Mouse (Mus musculus) layer of hippocampus, postnatal 36 days (tissue): ENCODE results near the gene Cep170. TPM values are rescaled to one million over a fixed set of nuclear protein-coding genes. Genes with fewer than 3 reads are reported as not detected.

Experiments used
- DNase-seq, 2 experiments: peaks; one replicate each; pipeline ENCODE4 v3.0.0; 2022
- total RNA-seq, 2 experiments: library from RNA; stranded (reverse); gene quantifications; 2 replicates each; pipeline ENCODE4 v1.2.3; 2021

Cep170 gene
- total RNA-seq, 2 experiments from 2014 or later, result 104 to 110 TPM

- DNase-seq, result no peak
Measured at GRCm38 (mm10) chr1:176824611-176825010, 10.7 kb upstream of the Cep170 start.

- DNase-seq, result no peak
Measured at GRCm38 (mm10) chr1:176823889-176824288, 10.0 kb upstream of the Cep170 start.

GRCm38 (mm10) chr1:176822949-176823348 lies 9.1 kb upstream of the Cep170 start:
- no peak for DNase-seq

GRCm38 (mm10) chr1:176821929-176822328 lies 8.1 kb upstream of the Cep170 start:
- DNase-seq, result no peak

- no peak for DNase-seq
Measured at GRCm38 (mm10) chr1:176818763-176819162, 4.9 kb upstream of the Cep170 start.

- no peak for DNase-seq
Measured at GRCm38 (mm10) chr1:176818147-176818546, 4.3 kb upstream of the Cep170 start.

- DNase-seq, result no peak
Measured at GRCm38 (mm10) chr1:176816728-176817127, 2.9 kb upstream of the Cep170 start.

GRCm38 (mm10) chr1:176814591-176815062 lies 760 bp upstream of the Cep170 start, which contains the start of gene Sdccag8:
Gene Sdccag8 (plus strand): TSS chr1:176814660.
- DNase-seq, result peak; percentile 92 to 95

- DNase-seq, result peak; percentile 77 to 78
Measured at GRCm38 (mm10) chr1:176813292-176814035, 403 bp downstream of the Cep170 start.

- no peak for DNase-seq
Measured at GRCm38 (mm10) chr1:176812491-176813291, 1.2 kb downstream of the Cep170 start.

- DNase-seq, result no peak
Measured at GRCm38 (mm10) chr1:176811892-176812291, 2.0 kb downstream of the Cep170 start.

GRCm38 (mm10) chr1:176810161-176810560 lies 3.7 kb downstream of the Cep170 start:
- DNase-seq, result no peak

GRCm38 (mm10) chr1:176800728-176801365 lies 13.0 kb downstream of the Cep170 start:
- peak in 1 of 2 experiments; percentile 23 for DNase-seq

GRCm38 (mm10) chr1:176798673-176799072 lies 15.2 kb downstream of the Cep170 start:
- DNase-seq, result no peak

GRCm38 (mm10) chr1:176792175-176792574 lies 21.7 kb downstream of the Cep170 start:
- DNase-seq, result no peak

- DNase-seq, result no peak
Measured at GRCm38 (mm10) chr1:176789326-176789725, 24.5 kb downstream of the Cep170 start.

- no peak for DNase-seq
Measured at GRCm38 (mm10) chr1:176774533-176774932, 39.3 kb downstream of the Cep170 start.

- DNase-seq, result no peak
Measured at GRCm38 (mm10) chr1:176762295-176762694, 51.6 kb downstream of the Cep170 start.

- DNase-seq, result no peak
Measured at GRCm38 (mm10) chr1:176760673-176761072, 53.2 kb downstream of the Cep170 start.

- DNase-seq, result no peak
Measured at GRCm38 (mm10) chr1:176755586-176755985, 58.3 kb downstream of the Cep170 start.

- DNase-seq, result no peak
Measured at GRCm38 (mm10) chr1:176753861-176754718, 59.8 kb downstream of the Cep170 start.

GRCm38 (mm10) chr1:176749708-176750107 lies 64.2 kb downstream of the Cep170 start:
- DNase-seq, result no peak
